Mouse (Mus musculus) brain, embryonic 14.5 days (tissue): ENCODE measurements around the gene Depdc5.

Experiments
- CTCF ChIP-seq: fragments of 200-500 bp; IDR thresholded peaks from 2 replicates; pipeline ENCODE4 v1.5.1; 2012; ENCODE audit warnings: inconsistent platforms, mild to moderate bottlenecking, moderate library complexity, borderline replicate concordance; ENCODE audit not compliant: insufficient read depth, insufficient read length; ENCODE audit errors: extremely low read depth
- POLR2A ChIP-seq: fragments of 200-500 bp; IDR thresholded peaks from 2 replicates; pipeline ENCODE4 v1.6.1; 2012; ENCODE audit warnings: mild to moderate bottlenecking, inconsistent platforms, borderline replicate concordance; ENCODE audit not compliant: poor library complexity, insufficient read depth, insufficient read length, severe bottlenecking; ENCODE audit errors: extremely low read depth

DNA sequence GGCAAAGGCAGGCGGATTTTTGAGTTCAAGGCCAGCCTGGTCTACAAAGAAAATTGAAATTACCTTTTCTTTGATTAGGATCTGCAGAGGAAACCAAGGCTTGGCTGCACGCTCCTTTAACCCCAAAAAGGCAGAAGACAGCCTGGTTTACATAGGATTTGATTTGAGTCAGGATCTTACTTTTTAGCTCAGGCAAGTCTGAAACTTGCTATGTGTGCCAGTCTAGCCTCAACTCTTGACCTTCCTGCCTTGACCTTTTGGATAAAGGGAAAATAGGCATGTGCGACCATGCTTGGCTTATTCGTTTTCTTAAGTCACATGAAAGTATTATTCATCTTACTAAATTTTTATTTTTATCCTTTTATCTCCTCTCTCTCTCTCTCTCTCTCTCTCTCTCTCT, 8.7 kb upstream of the Depdc5 start:
- TF ChIP-seq CTCF (no peak), POLR2A (no peak)
